Mouse (Mus musculus) lung, embryonic 14.5 days (tissue): ENCODE data around the gene Pmm2. TPM values are rescaled to one million over a fixed set of nuclear protein-coding genes. Genes with fewer than 3 reads are reported as not detected.

Experiments
- ATAC-seq: fragments of 200-750 bp; cut with Nextera tagmentation; 2 replicates; pipeline ENCODE4 v1.8.0; 2017; ENCODE audit warnings: mild to moderate bottlenecking, moderate TSS enrichment, moderate library complexity; ENCODE audit not compliant: insufficient read depth
- DNase-seq: peaks from one replicate; pipeline ENCODE4 v3.0.0-alpha.2; 2015
- H3K27ac ChIP-seq: fragments of 300-500 bp; sonication (generic); 2 replicates; pipeline ENCODE4 v1.5.1; 2014; ENCODE audit warnings: low read depth, mild to moderate bottlenecking, moderate library complexity
- H3K27me3 ChIP-seq: fragments of 300-500 bp; sonication (generic); 2 replicates; pipeline ENCODE4 v1.6.1; 2014; ENCODE audit warnings: low read length, control low read depth; ENCODE audit not compliant: insufficient read depth
- H3K36me3 ChIP-seq: fragments of 300-500 bp; sonication (generic); 2 replicates; pipeline ENCODE4 v1.6.1; 2014; ENCODE audit warnings: control low read depth; ENCODE audit not compliant: insufficient read depth
- H3K4me1 ChIP-seq: fragments of 300-500 bp; sonication (generic); 2 replicates; pipeline ENCODE4 v1.6.1; 2014; ENCODE audit warnings: antibody characterized with exemption, control low read depth; ENCODE audit not compliant: insufficient read depth
- H3K4me2 ChIP-seq: fragments of 300-500 bp; sonication (generic); 2 replicates; pipeline ENCODE4 v1.6.1; 2014; ENCODE audit warnings: mild to moderate bottlenecking
- H3K4me3 ChIP-seq: fragments of 300-500 bp; sonication (generic); 2 replicates; pipeline ENCODE4 v1.5.1; 2014; ENCODE audit warnings: low read depth, low read length
- H3K9ac ChIP-seq: fragments of 300-500 bp; sonication (generic); 2 replicates; pipeline ENCODE4 v1.6.1; 2014
- H3K9me3 ChIP-seq: fragments of 300-500 bp; sonication (generic); 2 replicates; pipeline ENCODE4 v1.6.1; 2016; ENCODE audit warnings: low read depth, low read length, control low read depth
- CTCF ChIP-seq: IDR thresholded peaks from 2 replicates; pipeline ENCODE4 v1.5.1; 2016; ENCODE audit warnings: antibody characterized with exemption, low read depth
- WGBS: fragments of 180-500 bp; shearing (Covaris S2); extraction: QIAGEN DNeasy Blood & Tissue Kit; methylation state at CpG from one replicate; pipeline ENCODE4 v1.1.7; 2014; 5-methylcytosine and 5-hydroxymethylcytosine counted together
- microRNA-seq: library from miRNA; unstranded; fragments of <30 nt; microRNA quantifications from one replicate; pipeline ENCODE4, GENCODE M21; 2016; ENCODE audit warnings: borderline number of aligned reads
- polyA plus RNA-seq: library from polyadenylated mRNA; unstranded; fragments of >200 nt; fragmentation: Nextera tagmentation; extraction: Ambion mirVana; gene quantifications from 2 replicates; pipeline ENCODE4 v1.2.1, GENCODE M21; 2014

Gene Pmm2
- polyA plus RNA-seq, 1 experiment from 2014 or later = 52.0 TPM

DNA sequence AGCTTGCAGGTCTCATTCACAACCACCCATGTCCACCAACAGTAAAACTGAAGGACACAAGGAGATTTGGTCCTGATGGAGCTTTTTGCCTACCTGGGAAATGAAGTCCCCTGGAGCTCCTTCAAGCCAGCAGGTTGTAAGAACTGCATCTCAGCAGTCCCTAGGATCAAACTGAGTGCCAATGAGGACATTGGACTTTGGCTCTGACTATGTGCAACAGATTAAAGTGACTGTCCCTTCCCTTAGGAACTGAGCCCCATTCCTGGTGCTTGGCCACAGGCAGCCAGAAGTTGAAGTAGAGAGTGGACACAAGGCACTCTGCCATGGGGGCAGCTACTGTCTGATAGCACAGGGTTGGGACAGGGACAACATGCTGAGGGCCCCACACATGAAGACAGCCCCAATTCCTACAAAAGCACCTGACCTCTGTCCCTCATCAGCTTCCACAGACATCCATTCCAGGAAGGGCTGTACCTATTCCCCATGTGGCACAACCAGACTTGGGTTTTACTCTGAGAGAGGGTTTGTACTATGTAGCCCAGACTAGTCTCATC lies 50.2 kb downstream of the Pmm2 start:
- Histone ChIP-seq H3K27ac (no peak overlapping the region; the same call in 1 of the 2 replicates), H3K4me1 (no peaks in the 10 kb centered on the region), H3K27me3 (no peaks in the 10 kb centered on the region), H3K36me3 (peaks cover 54% of the 10 kb centered on the region), H3K9me3 (no peaks in the 10 kb centered on the region), H3K4me2 (no peak overlapping the region), H3K9ac (no peak overlapping the region; the same call in 1 of the 2 replicates), H3K4me3 (no peak overlapping the region)
- ATAC-seq = no peak
- DNase-seq = no peak
- no peak for TF ChIP-seq CTCF

DNA sequence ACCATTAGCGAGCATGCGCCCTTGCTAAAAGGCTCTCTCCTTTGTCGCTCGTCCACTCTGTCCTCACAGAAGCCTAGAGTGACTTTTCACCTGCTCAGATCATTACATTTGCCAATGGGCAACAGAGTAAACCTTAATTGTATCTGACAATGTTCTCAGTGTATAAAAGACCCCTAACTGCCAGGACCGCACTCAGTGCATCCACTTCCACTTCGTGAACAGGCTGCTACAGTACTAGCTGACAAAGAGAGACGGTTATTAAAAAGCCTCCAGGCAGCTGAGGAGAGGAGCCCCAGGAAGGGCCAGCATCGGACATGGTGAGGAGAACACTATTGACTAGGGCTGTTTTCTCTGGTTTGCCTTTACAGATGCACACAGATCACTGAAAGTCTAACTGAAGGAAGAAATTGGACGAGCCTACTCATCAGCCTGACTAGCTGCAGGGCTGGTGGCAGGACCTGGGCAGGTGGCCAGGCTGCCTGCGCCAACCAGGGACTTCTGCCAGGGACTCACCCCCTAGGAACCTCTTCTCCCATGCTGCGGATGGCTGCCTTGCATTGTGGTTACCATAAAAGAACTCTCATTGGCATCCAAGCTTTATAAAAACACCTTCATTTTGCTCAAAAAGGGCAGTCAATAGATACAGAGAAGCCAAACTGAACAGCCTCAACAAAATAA lies 52.6 kb downstream of the Pmm2 start:
- no peak for TF ChIP-seq CTCF
- Histone ChIP-seq H3K9me3 (no peaks in the 10 kb centered on the region), H3K27ac (no peak overlapping the region), H3K27me3 (no peaks in the 10 kb centered on the region), H3K4me3 (no peak overlapping the region), H3K9ac (no peak overlapping the region), H3K4me2 (no peak overlapping the region), H3K4me1 (no peaks in the 10 kb centered on the region), H3K36me3 (peaks cover 75% of the 10 kb centered on the region)
- no peak for DNase-seq
- WGBS = 89% methylated on average over 11 of the region's 11 CpGs
- ATAC-seq = no peak

DNA sequence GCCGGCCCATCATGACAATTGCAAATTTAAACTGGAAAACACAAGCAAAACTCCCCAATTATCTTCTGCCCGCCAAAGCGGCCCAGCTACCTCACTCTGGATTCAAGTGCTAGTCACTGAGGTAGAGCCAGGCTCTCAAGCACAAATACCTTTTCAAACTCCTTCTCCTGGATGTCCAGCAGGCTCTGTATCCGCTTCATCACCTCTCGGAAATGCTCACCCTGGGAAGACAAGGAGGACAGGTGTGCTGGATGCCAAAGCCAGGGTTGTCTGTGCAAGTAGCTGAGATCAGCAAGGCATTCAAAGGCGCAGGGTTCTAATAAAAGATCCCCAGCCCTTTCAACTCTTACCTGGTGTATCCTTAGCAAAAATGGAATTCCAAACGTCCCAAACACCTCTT lies 53.7 kb downstream of the Pmm2 start:
- H3K4me2 ChIP-seq = no peak overlapping the region
- DNase-seq (no peak), ATAC-seq (no peak)
- H3K4me3 ChIP-seq = no peak overlapping the region
- H3K9me3 ChIP-seq = no peaks in the 10 kb centered on the region
- no peak overlapping the region for H3K9ac ChIP-seq
- no peaks in the 10 kb centered on the region for H3K4me1 ChIP-seq
- H3K36me3 ChIP-seq = peaks cover 85% of the 10 kb centered on the region
- no peak overlapping the region for H3K27ac ChIP-seq
- no peaks in the 10 kb centered on the region for H3K27me3 ChIP-seq
- no peak for TF ChIP-seq CTCF
- WGBS = 89% methylated on average over 7 of the region's 7 CpGs

DNA sequence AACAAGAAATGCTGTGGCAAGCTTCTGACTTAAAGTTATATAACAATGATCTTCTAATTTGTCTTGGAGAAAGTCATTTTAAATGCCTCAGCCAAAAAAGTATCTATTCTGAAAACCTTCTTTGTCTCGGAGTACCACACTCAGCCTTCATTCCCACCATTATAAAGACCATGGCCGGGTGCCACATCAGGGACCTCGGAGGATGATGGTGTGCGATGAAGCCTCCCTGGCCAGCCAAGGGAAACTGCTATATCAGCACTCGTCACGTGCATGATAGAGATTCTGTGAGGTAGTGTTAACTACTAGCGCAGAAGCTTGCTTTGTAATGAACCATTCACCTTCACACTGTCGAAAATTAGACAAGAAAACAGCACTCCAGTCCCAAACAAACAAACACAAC lies 62.1 kb downstream of the Pmm2 start:
- no peak overlapping the region for H3K9ac ChIP-seq
- no peaks in the 10 kb centered on the region for H3K9me3 ChIP-seq
- no peak for DNase-seq
- WGBS = 88% methylated on average over 8 of the region's 8 CpGs
- H3K27ac ChIP-seq = no peak overlapping the region
- no peak for TF ChIP-seq CTCF
- H3K4me3 ChIP-seq = no peak overlapping the region
- H3K36me3 ChIP-seq = peaks cover 99% of the 10 kb centered on the region
- H3K4me1 ChIP-seq = no peaks in the 10 kb centered on the region
- ATAC-seq = no peak
- no peak overlapping the region for H3K4me2 ChIP-seq
- no peaks in the 10 kb centered on the region for H3K27me3 ChIP-seq

DNA sequence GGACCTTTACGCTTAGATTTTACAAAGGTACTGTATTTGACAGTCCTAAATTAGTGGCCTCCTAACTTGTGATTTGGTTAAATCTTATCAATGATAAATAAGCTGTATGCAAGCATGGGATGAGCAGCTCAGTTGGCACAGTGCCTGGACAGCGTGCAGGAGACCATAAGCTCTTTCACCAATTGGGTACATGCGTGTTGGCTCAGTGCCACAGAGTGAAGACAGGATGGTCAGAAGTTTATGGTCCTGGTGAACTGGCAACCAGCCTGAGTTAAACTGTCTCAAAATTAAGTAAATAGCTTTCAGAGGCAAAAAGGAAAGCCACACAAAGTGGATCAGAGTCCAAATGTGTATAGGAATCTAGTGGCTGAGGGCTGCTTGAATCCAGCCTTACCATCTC lies 63.1 kb downstream of the Pmm2 start:
- TF ChIP-seq CTCF = no peak
- ATAC-seq (no peak), DNase-seq (peak; percentile 65)
- WGBS = 71% methylated on average over 3 of the region's 3 CpGs
- Histone ChIP-seq H3K36me3 (peaks cover 97% of the 10 kb centered on the region), H3K27me3 (no peaks in the 10 kb centered on the region), H3K4me3 (no peak overlapping the region), H3K4me1 (no peaks in the 10 kb centered on the region), H3K9ac (no peak overlapping the region), H3K27ac (no peak overlapping the region), H3K9me3 (no peaks in the 10 kb centered on the region), H3K4me2 (no peak overlapping the region)

DNA sequence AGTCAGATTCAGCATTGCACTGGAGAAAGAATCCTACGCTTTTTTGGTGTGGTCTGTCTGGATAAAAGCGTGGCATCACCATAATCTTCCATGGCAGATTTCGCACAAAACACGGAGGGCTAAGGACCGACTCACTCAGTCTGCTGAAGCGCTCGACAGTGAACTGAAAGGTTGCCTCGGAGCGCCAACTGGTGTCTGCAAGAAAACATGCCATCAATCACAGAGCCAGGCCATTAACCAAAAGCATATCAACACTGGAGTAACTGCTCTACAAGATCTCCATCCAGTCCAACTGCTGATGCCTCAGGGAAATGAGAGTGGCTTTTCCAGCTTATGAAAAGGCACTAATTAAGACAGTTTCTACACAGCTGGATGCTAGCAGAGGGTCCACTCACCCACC lies 74.5 kb downstream of the Pmm2 start:
- TF ChIP-seq CTCF = no peak
- H3K9me3 ChIP-seq = no peaks in the 10 kb centered on the region
- H3K36me3 ChIP-seq = peaks cover 94% of the 10 kb centered on the region
- 80% methylated on average over 9 of the region's 9 CpGs for WGBS
- H3K4me2 ChIP-seq = no peak overlapping the region
- H3K9ac ChIP-seq = no peak overlapping the region
- ATAC-seq (no peak), DNase-seq (no peak)
- H3K4me3 ChIP-seq = no peak overlapping the region
- H3K27ac ChIP-seq = no peak overlapping the region
- no peaks in the 10 kb centered on the region for H3K4me1 ChIP-seq
- H3K27me3 ChIP-seq = no peaks in the 10 kb centered on the region

Small RNA genes within 50 kb of the gene (microRNA-seq; reads per million reads assigned to microRNA genes)
- not detected for gene Gm22137

Other genes starting within 250 kb of the Pmm2 start
- gene Tmem114, start 212.5 kb upstream of the Pmm2 start, polyA plus RNA-seq = not detected in 2 replicates
- gene Mettl22, start 166.9 kb upstream of the Pmm2 start, polyA plus RNA-seq = 15.3 and 15.9 TPM in 2 replicates
- 15.7 and 16.8 TPM in 2 replicates for gene Abat, start 124.2 kb upstream of the Pmm2 start, polyA plus RNA-seq
- 11.7 and 12.3 TPM in 2 replicates for gene Tmem186, start within 50 bp of the Pmm2 start, polyA plus RNA-seq
- gene Carhsp1, start 34.5 kb downstream of the Pmm2 start, polyA plus RNA-seq = 27.6 and 27.7 TPM in 2 replicates
- not detected in 2 replicates for gene Gm5767, start 43.1 kb downstream of the Pmm2 start, polyA plus RNA-seq
- gene Usp7, start 154.6 kb downstream of the Pmm2 start, polyA plus RNA-seq = 43.5 and 49.8 TPM in 2 replicates
- gene 1810013L24Rik, start 192.4 kb downstream of the Pmm2 start, polyA plus RNA-seq = 15.1 and 15.3 TPM in 2 replicates